Mouse (Mus musculus) spleen, adult 2 months (tissue): ENCODE data around the gene Cul4a.

Source experiments
- CTCF ChIP-seq: fragments of 200-500 bp; IDR thresholded peaks from 2 replicates; pipeline ENCODE4 v1.5.1; 2011; ENCODE audit warnings: mild to moderate bottlenecking, inconsistent platforms; ENCODE audit not compliant: insufficient read depth, insufficient read length, insufficient replicate concordance; ENCODE audit errors: extremely low read depth
- POLR2A ChIP-seq: fragments of 200-500 bp; IDR thresholded peaks from 2 replicates; pipeline ENCODE4 v1.6.1; 2011; ENCODE audit warnings: low read depth, low read length, inconsistent platforms

DNA sequence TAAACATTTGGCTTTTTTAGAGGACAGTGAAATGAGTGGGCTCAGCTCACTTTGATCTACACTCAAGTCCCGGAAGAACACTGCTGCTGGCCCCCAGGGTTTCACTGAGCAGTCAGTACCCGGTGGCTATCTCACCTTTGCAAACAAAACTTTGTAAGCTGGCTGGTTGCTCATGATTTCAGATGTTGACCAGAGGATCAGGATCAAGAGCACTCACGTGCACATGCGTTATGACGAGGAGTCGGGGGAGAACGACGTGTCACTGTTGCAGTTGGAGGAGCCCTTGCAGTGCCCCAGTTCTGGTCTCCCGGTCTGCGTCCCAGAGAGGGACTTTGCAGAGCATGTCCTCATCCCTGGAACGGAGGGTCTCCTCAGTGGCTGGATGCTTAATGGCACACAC lies 32.2 kb upstream of the Cul4a start:
- TF ChIP-seq CTCF (no peak), POLR2A (no peak)
